Mouse (Mus musculus) embryo, embryonic 11 days (tissue): Measurements from ENCODE around the gene Zfp978.
"Not testable (repeated sequence)": the region's sequence is repeated elsewhere in the genome, so short reads cannot be mapped to it uniquely, and the experiment has no call there.

ENCODE experiments used
- DNase-seq: peaks from one replicate; pipeline ENCODE4 v3.0.0-alpha.2; 2015

The Zfp978 gene

DNA sequence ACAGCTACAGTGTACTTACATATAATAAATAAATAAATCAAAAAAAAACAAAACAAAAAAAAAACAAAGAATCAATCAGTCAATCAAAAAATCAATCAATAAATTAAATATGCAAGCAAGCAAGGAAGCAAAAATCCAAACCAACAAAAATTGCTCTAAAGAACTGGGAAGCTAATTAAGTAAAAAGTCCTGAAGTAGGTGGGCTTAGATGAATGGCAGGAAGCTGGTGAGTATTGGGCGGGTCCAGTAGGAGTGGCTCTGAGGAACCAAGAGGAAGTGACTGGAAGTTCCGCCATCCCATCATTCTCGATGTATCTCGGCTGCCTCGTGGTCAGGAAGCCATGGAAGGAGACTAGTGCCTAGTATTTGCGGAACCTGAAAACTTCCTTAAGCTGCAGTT is at the start of gene Zfp978:
Gene Zfp978 (plus strand): TSS at position 301 of the 400 bp plus-strand sequence.
- DNase-seq: not testable (repeated sequence)

DNA sequence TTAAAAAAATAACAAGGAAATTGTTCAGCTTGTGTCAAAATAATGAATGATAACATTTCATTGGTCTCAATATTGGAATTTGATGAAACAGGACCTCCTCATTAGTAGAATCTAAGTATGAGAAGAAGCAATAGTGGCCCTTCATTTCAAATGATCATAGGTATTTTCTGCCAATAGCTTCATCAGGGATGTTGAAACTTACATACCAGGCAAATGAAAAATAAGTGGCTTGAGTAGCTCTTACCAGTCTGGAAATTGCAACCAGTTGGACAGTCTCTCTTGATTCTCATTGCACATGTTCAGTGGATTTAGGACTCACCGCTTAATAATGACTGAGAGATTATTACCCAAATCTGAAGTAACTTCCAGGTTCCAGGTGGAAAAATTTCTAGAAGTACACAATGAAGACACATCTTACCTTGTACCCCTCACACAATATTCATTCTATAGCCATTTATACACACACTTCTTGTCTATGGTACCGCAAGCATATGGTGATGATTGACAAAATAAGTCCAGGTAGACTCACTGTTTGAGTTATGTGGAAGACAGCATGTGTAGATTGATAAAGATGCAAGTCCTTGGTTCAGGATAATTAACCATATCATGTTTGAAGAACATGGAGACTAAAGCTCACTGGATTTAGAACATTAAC is 25.9 kb upstream of the Zfp978 start:
- not testable (repeated sequence) for DNase-seq

DNA sequence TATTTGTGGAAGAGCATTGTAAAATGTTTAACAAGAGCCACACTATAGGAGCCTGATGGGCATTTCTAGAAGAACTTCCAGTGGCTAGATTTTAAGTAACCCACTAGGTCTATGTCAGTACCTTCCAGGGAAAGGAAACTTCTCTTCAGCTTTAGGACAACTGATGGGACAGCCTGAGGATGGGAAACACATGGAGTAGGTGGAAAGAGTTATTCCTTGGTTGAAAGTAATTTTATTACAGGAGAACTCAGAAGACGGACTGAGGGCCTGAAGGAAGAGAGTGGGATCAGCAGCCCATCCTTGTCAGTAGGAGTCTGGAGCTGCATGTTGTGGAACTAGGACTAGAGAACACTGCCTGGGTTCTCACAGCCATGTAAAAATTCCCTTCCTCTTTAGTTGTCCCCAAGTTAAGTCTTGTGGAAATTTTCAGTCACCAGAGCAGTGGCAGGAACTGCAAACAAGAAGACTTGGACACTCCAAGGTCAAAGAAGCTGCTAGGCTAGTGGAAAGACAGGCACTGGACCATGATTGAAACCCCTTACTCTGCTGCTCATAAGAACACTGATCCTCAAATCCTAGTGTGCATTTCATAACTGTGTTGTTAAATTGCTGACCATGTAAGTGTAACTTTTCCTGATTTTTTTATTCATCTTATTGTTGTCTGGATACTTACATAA is 25.3 kb upstream of the Zfp978 start:
- DNase-seq: not testable (repeated sequence)

DNA sequence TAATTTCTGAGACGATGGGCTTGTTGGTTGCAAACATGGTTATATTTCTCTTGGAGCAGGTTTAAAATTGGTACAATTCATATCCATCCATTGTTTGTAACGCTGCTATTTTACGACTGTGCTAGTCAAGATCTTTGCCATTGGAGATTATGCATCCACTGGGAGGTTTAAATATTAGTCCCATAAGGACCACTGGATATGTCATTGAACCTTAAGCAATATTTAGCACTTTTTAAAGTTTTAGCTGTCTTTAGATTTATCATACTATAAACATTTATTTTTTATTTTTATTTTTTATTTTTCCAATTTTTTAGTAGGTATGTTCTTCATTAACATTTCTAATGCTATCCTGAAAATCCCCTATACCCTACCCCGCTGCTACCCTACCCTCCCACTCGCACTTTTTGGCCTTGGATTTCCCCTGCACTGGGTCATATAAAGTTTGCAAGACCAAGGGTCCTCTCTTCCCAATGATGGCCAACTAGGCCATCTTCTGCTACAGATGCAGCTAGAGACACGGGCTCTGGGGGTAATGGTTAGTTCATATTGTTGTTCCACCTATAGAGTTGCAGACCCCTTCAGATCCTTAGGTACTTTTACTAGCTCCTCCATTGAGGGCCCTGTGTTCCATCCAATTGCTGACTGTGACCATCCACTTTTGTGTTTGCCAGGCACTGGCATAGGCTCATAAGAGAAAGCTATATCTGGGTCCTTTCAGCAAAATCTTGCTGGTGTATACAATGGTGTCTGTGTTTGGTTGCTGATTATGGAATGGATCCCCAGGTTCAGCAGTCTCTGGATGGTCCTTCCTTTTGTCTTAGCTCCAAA is 24.5 kb upstream of the Zfp978 start:
- DNase-seq: not testable (repeated sequence)

DNA sequence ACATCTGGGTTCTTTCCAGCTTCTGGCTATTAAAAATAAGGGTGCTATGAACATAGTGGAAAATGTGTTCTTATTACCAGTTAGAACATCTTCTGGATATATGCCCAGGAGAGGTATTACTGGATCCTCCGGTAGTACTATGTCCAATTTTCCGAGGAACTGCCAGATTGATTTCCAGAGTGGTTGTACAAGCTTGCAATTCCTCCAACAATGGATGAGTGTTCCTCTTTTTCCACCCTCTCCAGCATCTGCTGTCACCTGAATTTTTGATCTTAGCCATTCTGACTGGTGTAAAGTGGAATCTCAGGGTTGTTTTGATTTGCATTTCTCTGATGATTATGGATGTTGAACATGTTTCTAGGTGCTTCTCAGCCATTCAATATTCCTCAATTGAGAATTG is 23.6 kb upstream of the Zfp978 start:
- not testable (repeated sequence) for DNase-seq

DNA sequence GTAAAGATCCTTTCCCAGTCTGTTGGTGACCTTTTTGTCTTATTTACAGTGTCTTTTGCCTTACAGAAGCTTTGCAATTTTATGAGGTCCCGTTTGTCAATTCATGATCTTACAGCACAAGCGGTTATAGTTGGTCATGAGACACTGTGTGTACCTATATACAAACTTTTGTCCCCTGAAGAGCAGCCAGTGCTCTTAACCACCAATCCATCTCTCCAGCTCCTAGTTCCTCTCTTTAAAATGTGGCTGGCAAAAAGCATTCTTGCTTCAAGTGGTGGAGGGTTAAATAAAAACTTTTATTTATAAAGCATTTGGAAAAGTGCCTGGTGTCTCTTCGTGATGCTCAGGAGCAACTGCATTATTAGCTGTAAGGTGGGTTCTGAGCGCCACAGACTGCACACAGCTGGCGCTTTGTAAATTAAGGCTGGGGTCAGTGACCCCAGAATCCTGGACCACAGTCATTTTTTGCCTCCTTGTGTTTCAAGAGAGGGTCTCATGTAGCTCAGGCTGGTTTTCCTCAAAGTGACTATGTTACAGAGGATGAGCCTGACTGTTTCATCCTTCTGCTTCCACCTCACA is 23.0 kb upstream of the Zfp978 start:
- DNase-seq: no peak

DNA sequence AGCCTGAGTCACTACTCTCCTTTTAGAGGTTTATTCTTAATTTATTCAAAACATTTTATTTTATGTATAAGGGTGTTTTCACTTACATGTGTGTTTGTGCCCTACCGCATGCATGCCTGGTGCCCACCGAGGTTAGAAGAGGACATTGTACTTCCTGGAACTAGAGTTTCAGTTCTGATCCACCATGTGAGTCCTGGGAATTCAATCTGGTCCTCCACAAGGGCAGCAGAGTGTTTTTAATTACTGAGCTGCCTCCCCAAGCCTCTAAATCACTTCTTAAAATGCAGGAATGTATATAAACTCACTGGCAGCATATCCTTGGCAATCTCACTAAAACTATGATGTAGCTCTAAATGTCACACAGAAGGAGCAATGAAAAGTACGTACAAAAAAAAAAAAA is 22.4 kb upstream of the Zfp978 start:
- not testable (repeated sequence) for DNase-seq

DNA sequence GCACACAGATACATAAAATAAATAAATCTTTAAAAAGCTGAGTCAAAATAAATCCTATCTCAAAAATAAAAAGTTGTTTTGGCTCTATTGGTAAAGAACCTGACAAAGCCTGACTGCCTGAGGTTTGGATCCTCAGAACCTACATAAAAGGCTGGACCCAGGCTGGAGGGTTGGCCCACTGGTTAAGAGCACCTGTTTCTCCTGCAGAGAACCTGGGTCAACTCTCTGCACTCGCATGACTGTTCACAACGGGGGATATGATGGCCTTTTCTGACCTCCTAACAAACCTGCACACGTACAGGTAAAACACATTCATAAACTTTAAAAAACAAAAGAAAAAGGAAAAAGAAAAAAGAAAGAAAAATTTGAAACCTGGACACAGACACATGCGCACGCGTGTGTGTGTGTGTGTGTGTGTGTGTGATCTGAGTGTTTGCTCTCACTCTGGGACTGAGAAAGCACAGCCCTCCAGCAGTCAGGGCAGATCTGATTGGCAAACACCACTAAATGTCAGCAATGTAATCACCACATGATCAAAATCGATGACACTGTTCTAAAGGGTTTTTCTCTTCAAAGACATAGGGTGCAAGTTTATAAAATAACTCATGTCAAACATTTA is 21.4 kb upstream of the Zfp978 start:
- not testable (repeated sequence) for DNase-seq

DNA sequence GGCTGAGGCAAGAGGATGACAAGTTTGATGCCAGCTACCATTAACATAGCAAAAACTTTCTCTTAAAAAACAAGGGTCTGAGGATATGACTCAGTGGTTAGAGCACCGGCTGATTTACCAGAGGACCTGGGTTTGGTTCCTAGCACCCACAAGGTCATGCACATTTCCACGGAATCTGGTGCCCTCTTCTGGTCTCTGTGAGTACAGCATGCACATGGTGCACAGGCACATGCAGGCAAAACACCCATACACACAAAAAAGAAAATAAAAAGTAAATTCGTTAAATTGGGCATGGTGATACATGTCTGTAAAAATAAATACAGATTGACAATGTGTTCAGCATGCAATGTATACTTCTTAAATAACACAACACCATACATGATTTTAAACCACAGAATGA is 20.9 kb upstream of the Zfp978 start:
- not testable (repeated sequence) for DNase-seq

DNA sequence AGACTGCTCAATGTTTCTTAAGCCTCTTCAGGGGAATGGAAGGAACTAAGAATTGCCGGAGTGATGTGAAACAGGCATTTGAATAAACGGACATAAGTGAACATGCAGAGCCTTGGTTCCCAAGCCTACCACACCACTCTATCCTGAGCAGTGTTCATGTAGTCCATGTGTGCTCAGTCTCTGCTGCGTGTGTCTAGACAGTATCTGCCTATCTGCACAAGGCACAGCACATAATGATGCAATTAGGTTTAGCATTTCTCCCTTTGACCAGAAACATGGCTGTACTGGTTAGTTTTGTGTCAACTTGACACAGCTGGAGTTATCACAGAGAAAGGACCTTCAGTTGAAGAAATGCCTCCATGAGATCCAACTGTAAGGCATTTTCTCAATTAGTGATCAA is 20.2 kb upstream of the Zfp978 start:
- not testable (repeated sequence) for DNase-seq

DNA sequence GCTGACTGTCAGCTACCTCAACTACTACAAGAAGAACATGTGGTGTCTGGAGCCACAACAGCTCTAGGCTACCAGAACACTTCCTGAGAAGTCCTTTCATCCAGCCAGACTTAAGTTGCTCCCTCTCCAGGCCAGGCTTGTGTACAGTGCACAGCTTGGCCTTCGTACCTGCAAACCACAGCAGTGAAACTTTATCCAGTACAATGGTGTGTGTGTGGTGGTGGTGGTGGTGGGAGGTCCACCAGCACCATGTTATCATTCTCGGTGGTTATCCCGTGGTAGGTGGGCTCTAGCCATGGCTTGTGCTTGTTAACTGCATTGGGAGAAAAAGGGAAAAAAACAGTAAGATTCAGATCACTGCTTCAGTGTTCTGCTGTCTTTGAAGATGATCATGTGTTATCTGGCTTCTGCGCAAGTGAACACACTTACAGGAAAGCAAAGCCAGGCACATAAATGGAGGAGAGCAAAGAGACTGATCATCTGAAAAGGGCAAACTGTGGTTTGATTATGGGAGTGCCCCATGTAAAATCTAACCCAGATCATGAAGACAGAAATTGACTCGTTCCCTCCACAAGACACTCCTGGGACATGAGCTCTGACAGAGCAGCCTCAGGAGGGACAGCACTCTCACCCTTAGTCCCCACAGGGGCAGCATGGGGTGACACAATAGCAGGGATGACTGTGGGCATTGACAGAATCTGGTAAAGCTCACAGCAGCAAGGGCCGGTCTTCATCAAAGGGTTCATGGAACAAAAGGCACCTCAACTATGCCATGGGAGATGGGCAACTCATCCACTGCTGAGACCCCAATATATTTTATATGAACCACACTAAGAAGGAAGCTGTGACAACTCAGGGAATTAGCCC is 17.8 kb upstream of the Zfp978 start:
- not testable (repeated sequence) for DNase-seq

DNA sequence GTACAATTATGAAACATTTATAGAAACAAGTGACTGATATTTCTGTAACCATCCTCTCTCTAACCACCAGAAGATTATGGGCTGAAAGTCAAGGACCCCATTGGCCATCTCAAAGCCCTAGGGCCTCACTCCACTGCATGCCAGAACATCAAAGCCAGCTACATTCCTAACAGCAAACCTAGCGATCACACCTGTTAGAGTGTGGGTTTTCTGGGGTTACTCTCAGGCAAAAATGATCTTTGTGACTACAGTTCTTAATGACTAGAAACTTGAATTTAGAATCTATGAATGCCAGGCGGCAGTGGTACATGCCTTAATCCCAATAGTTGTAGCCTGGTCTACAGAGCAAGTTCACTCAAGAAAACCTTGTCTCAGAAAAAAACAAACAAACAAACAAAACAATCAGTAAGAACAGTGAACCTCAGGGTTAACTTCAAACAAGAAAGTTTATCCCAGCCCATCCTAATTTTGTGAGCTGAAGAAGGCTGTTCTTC is 16.0 kb upstream of the Zfp978 start:
- not testable (repeated sequence) for DNase-seq

DNA sequence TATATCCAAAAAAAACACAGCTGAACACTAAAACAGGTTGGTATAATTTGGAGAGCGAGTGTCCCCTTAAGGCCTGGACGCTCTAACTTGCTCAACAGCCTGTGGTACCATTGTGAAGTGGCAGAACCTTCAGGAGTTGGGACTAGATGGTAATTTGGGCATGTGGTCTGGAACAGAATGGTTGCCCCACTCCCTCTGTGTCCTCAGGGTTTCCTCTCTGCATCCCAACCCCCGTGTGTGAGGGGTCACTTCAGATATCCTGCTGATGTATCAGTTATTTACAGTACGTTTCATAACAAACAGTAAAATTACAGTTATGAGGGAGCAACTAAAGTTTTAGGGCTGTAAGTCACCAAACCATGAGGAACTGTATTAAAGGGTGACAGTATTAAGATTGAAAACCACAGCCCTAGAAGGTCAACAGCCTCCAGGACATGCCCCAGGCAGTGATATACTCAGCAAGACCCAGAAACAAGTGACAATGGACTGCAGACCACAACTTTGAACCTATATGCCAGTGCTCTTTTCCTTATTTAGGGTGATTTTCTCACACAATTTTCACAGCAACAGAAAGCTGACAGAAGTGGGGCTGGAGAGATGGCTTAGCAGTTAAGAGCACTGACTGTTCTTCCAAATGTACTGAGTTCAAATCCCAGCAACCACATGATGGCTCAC is 14.6 kb upstream of the Zfp978 start:
- DNase-seq: not testable (repeated sequence)

DNA sequence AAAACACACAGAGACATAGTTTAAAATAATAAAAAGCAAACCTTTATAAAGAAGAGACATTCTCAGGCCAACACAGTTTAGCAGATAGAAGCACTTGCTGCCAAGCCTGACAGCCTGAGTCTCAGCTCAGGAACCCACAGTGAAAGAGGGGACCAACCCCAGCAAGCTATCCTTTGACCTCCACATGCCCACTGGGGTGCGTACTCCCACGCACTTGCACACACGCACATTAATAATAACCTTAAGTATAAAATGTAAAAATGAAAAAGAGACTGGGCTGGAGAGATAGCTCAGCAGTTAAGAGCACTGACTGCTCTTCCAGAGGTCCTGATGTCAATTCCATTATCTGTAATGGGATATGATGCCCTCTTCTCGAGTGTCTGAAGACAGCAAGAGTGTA is 13.8 kb upstream of the Zfp978 start:
- DNase-seq: not testable (repeated sequence)

DNA sequence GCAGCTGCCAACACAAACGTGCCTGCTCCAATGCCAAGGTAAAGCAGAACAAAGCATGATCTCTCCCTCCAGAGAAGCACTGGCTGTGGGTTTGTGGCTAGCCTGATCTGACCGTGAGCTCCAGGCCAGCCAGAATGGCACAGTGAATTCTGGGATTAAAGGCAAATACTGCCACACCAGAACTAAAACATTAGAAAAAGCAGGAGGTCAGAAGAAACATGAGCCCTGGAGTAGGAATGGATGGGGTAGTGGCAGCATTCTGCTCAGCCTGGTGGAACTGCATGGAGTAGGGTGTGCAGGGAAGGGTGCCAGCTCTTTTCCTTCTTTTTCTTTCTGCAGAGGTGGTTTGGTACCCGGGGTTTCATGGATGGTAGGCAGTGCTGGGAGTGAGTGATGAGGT is 13.2 kb upstream of the Zfp978 start:
- DNase-seq: not testable (repeated sequence)

DNA sequence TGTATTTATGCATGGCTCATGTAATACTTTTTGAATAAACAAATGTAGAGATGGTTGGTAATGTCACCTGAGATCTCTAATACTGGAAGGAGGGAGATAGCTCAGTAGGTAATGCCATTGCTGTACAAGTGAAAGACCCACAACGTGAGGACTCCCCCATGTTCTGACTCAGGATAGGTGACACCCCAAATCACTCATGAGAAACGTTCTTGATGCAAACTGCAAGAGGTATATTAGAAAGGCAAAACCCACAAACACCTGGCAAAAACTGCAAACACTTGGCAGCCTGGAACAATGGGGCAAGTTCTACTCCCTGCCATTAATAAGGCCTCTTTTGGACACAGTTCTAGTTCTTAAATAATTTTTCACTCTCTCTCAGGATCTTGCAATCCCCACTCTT is 12.7 kb upstream of the Zfp978 start:
- DNase-seq: not testable (repeated sequence)

DNA sequence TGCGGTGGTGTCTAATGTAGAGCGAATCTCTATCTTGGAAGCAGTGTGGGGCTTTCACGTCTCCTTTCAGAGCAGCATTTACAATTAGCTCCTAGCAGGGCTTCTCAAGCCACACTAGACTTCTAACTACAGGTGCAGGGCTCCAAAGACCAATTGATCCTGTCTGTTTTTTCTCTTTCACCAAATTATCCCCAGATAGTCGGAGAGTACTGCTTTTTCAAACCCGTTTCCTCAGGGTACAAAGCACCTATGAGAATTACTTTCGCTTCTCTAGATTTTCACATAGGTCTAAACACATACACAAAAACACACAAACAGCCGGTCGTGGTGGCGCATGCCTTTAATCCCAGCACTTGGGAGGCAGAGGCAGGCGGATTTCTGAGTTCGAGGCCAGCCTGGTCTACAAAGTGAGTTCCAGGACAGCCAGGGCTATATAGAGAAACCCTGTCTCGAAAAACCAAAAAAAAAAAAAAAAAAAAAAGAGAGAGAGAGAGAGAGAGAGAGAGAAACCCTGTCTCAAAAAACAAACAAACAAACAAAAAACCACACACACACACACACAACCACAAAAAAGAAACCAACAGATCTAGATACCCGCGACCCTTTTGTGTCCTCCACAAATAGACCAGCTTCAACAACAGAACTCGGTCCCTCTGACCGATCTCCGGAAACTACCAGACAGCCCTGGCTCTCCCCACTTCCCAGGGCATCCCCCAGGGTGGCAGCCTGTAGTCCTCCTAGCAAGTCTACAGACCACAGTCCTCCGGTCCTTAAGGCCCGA is 12.0 kb upstream of the Zfp978 start:
- DNase-seq: not testable (repeated sequence)

DNA sequence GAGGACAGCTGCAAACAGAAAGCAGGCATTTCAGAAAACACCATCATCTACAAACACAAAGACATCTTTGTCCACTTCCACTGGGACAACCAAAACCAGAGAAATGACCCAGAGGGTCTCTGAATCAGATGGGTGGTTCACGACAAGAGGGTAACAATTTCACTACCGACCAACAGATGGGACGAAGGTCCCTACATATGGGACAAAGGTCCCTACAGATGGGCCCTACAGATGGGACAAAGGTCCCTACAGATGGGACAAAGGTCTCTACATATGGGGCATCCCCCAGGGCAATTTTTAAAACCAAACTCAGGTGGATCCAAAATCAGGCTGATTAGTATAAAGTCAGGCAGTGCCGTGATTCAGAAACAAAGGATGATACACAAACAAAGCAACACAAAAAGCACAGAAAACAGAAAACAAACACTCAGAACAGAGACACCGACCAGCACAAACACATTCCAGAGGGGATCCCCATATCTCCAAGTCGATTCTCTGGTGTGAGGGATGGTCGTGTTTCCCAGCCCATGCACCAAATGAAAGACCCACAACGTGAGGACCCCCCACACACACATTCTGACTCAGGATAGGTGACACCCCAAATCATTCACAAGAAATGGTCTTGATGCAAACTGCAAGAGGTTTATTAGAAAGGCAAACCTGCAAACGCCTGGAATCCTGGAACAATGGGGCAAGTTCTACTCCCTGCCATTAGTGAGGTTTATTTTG is 11.3 kb upstream of the Zfp978 start:
- not testable (repeated sequence) for DNase-seq

DNA sequence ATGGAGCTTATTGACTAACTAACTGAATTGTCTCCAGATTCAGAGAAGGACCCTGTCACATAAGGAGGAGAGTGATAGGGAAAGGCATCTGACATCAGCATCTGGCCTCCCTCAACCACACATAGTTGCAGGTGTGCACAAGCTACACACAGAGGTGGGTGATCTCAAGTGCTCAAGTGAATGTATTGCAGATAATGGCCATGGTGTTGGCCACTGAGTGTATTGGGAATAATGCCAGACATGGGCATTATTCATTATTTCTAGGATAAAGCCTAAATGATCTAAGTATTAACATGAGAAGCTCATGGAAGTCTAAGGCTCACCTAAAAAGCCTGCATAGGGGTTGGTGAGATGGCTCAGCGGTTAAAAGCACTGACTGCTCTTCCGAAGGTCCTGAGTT is 10.6 kb upstream of the Zfp978 start:
- not testable (repeated sequence) for DNase-seq
